Mouse (Mus musculus): Measurements from ENCODE around the gene Kcne1.

Kcne1 gene

GRCm38 (mm10) chr16:92359229-92359628 is at the start of gene Kcne1:
TSS of gene Kcne1 (minus strand) at chr16:92359468.
- DNase-seq (ENCODE audit: low spot score), result no peak

GRCm38 (mm10) chr16:92407883-92408282 is 48.6 kb upstream of the Kcne1 start:
- no peak for DNase-seq (ENCODE audit: low spot score)

GRCm38 (mm10) chr16:92404141-92404540 is 44.9 kb upstream of the Kcne1 start:
- no peak for DNase-seq (ENCODE audit: low spot score)

GRCm38 (mm10) chr16:92403069-92403468 is 43.8 kb upstream of the Kcne1 start:
- no peak for DNase-seq (ENCODE audit: low spot score)

DNA sequence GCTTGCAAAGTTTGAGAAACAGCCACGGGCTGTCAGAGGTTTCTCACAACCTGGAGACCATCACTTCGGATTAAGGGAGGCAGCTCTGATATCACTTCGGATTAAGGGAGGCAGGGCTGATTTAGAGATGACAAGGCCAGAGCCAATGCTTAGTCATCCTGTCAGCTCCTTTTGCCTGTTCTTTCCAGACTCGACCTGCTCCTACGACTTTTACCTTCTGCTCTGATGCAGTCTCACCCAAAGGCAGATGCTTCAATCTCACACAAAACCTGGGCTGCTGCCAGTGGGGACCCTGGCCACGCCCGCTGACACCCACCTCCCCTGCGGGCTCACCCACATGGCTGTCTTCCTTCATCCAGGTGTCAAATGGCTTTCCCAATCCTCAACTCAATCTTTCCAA is 42.9 kb upstream of the Kcne1 start:
- DNase-seq (ENCODE audit: low spot score), result no peak

GRCm38 (mm10) chr16:92401206-92401605 is 41.9 kb upstream of the Kcne1 start:
- no peak for DNase-seq (ENCODE audit: low spot score)

DNA sequence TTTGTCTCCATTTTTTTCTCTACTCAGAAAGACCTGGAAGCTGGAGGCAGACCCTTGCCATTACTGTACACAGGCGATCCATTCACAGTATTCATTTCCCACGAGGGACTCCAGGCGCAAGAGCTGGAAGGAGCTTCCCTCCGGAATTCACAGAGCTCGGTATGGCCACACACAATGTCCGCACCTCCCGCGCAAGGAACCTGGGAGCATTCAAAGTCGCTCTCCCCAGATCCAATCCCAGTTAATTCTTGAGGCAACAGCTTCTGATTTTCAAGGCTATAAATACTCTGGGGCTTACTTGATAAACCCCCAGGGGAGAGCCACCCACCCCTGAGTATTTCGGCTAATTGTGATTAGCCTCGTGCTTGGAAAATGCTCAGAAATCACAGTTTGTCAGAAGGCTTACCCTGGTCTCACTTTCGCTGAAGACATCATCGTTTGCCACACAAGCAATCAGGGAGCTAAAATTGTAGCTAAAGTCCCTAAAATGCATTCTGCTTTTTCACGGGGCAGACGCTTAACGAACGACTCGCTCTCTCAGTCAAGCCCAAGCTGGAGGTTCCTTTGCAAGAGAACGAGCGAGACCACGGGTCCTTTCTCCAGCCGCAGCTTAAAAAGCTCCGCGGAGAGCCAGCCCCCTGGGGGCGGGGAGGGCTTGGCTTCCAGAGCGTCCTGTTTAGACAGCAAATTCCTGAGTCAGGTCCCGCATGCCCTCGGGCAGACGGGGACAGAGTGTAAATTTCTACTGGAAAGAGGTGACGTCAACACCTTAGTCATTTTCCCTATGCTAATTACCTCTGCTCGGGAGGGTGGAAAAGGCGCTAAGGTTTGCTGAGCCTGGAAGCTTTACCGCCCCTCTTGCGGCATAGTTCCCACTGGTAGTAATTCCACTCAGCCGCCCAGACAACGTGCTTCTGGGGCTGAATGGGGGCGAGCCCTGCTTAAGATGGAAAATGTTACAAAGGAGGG is 40.5 kb upstream of the Kcne1 start:
- peak; percentile 58 for DNase-seq (ENCODE audit: low spot score)

- DNase-seq (ENCODE audit: low spot score), result no peak
Measured at GRCm38 (mm10) chr16:92398574-92399118, 39.4 kb upstream of the Kcne1 start.

GRCm38 (mm10) chr16:92397745-92398573 is 38.7 kb upstream of the Kcne1 start:
- no peak for DNase-seq (ENCODE audit: low spot score)

GRCm38 (mm10) chr16:92393732-92394131 is 34.5 kb upstream of the Kcne1 start:
- no peak for DNase-seq (ENCODE audit: low spot score)

DNA sequence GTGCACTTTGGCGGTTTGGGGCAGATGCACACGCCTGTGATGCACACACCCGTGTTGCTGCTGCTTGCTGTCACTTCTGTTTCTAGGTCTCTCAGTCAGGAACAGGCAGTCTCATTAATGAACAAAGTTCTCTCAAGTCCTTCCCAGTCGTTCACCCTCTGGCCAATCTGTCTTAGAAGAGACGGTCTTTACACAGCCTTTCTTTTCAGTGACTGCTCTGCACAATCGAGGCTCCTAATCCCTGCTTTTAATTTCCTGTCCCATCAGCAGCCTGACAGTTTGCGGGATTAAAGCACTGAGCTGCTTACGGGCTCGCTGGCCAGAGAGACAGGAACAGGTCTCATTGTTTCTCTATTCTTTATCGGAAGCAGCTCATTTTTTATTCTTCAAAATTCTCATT is 28.4 kb upstream of the Kcne1 start:
- DNase-seq (ENCODE audit: low spot score), result no peak

DNA sequence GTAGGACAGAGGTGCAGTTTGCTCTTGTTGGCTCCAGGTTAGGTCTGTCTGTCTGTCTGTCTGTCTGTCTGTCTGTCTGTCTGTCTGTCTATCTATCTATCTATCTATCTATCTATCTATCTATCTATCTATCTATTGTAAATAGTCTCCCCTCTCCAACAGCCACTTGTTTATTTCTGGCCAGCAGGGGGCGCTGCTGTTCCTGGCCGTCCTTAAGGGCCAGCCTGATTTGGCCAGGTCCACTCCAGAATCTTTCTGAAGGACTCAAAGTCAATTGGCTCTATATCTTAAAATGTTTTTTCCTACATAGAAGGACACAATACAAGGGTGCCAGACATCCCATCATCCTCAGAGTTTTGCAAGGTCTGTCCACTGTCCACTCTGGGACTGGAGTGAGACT is 25.8 kb upstream of the Kcne1 start:
- peak; percentile 70 for DNase-seq (ENCODE audit: low spot score)

GRCm38 (mm10) chr16:92383412-92383811 is 24.1 kb upstream of the Kcne1 start:
- DNase-seq (ENCODE audit: low spot score), result no peak

DNA sequence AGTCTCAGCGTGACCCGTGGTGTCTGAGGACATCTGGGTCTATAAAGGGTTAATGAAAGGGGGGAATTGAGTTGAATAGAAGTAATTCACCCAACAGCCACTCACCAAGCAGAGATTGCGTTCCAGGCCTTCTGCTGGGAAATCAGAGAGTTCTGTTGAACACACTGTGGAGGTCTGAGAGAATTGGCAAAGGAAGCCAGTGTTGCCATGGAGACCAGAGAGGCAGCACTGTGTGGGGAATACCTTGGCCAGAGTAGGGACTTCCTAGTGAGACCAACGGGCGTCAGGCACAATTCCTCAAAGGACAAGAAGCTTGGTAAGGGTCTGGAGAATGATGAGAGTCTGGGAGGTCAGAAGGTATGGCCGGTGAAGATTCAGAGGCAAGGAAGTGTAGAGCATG is 23.2 kb upstream of the Kcne1 start:
- no peak for DNase-seq (ENCODE audit: low spot score)

DNA sequence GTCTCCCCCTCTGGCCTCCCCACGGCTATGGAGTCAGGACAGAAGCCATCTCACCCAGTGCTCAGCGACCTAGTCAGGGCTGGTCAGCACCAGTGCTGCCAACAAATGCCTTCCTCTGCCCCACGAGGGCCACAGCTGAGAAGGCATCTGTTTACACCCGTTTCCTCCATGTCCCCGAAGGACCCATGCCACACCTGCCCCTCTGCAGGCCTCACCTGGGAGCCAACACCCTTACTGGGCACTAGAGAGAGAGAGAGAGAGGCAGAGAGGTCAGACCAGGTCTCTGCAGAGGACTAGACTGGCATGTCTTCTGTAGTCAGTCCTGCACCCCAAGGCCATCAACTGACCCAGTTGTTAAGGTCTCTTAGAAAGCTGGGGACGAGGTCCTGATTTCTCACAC is 21.8 kb upstream of the Kcne1 start:
- DNase-seq (ENCODE audit: low spot score), result no peak

DNA sequence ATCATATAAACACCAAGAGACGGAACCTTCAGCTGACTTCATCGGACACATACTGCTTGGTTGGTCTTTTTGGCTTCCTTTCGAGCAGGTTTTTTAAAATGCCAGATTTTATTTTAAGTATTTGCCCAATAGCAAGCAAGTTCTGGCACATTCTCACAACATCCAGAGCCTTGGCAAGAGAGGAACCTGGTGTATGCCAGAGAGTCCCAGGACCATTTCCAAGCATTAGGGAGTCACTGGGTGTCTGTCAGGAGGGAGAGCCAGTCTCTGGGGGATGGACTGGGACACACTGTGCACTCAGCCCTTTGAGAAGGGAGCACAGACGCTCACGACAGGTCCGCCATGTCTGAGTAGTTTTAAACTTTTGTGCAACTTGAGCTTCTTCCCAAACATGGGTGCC is 17.7 kb upstream of the Kcne1 start:
- DNase-seq (ENCODE audit: low spot score), result no peak

DNA sequence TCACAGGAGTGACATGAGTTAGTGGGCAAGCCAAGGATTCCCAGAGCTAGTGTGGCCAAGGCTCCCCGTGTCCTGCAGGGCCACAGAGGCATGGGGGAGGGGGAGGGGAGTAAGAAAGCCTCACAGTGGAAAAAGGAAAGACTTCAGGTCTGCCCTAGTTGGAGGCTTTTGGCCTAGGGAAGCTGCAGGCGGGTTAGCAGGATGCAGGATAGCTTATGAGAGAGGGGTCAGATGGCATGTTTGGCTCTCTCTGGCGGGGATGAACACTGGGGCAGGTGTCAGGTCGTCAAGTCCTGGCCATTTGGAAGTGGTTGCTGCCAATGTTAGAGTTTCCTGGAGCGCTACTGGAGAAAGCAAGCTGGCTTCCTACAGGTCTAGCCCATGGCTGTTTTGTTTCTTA is 12.4 kb upstream of the Kcne1 start:
- no peak for DNase-seq (ENCODE audit: low spot score)

GRCm38 (mm10) chr16:92369260-92369659 is 10.0 kb upstream of the Kcne1 start:
- DNase-seq (ENCODE audit: low spot score), result no peak

DNA sequence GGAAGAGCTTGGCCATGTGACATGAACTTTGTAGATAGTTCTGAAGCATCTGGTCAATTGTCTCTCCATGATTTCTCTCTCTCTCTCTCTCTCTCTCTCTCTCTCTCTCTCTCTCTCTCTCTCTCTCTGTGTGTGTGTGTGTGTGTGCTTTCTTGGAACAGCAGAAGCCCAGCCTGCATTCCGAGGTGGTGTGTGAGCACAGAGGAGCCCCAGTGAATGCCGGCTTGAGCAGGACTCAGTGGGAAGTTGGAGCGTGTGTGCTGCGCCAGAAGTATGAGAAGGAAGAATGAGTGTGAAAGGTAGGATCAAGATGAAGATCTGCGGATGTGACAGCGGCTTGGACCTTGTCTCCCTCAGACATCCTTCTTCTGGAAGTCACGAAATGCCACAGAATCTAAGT is 6.2 kb upstream of the Kcne1 start:
- DNase-seq (ENCODE audit: low spot score), result no peak

DNA sequence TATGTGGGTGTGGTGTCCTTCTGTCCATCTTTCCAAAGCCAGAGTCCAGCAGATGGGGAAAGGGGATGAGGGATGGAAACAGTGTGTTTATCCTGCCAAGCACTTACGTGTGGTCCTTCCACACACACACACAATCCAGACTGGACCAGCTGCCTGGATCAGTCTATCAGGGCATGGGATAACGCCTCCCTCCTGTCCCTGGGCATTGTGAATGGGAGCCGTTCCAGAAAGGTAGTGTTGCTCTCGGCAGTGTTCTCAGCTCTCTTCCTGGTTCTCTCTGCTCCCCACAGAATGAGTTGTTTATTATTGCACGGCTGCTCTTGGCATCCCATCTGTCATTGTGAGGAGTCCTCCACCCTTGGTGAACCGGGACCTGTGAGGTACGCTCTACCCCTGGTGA is 1.4 kb upstream of the Kcne1 start:
- DNase-seq (ENCODE audit: low spot score), result no peak

DNA sequence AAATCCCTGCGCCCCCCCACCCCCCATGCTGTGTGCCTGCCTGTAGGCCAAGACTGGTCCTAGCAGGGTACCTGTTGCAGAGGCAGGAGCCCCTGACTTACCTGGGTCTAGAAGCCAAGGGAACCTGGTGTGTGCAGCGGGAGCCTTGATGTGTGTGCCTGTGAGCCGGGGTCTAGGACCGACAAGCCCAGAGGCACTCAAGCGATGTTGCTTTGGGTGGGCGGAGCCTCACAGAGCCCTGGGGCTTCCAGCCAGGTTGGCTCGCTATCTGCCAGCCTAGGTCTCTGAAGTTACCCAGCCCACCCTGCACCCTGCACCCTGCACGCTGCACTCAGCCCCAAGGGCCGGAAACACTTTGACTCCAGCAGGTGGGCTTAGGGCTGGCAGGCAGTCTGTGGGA is 534 bp downstream of the Kcne1 start:
- no peak for DNase-seq (ENCODE audit: low spot score)

DNA sequence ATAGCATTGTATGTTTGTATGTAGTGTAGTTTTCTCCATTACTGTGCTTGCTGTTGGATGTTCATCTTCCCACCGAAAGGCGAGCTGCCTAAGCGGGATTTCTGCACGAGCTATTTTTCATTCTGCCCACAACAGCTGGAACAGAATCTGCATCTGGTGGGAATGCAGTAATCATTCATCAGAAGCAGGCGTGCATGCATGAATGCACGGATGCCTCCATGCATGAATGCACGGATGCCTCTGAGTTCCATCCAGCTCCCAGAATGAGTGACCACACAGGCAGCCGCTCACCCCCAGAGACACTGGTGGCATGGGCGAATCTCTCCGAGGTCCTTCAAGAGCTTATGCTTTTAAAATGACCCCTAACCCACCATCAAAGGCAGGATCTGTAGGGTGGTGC is 1.7 kb downstream of the Kcne1 start:
- DNase-seq (ENCODE audit: low spot score), result no peak

GRCm38 (mm10) chr16:92357023-92357422 is 2.2 kb downstream of the Kcne1 start:
- DNase-seq (ENCODE audit: low spot score), result no peak
